Mouse (Mus musculus): Measurements from ENCODE around the gene Crebzf.

Gene Crebzf

DNA sequence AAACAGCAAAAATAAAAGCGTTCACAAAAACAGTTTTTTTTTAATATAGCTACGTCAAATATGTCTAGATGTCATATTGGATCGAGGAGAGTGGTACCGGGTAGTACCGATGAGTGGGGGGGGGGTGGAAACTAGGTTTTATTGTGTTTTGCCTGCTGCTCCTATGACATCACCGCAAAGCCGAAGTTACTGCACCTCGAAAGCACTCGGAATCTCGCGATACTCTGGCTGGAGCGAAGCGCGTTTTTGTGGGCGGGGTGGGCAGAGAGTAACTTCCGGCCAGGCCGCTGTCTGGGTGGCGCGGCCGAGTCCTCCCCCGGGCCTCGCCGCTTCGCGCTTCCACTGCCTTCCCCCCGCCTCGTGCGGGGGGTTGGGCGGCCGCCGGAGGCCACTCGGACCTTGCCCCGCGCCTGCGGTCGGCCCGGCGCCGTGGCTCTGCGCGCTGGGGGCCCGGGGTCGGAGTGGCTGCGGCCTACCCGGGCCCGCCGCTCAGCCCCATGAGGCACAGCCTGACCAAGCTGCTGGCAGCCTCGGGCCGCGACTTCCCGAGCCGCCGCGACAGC lies at the start of gene Crebzf:
TSS of gene Crebzf (plus strand) at position 212 of the 563 bp plus-strand sequence.
- DNase-seq = peak; percentile 97

DNA sequence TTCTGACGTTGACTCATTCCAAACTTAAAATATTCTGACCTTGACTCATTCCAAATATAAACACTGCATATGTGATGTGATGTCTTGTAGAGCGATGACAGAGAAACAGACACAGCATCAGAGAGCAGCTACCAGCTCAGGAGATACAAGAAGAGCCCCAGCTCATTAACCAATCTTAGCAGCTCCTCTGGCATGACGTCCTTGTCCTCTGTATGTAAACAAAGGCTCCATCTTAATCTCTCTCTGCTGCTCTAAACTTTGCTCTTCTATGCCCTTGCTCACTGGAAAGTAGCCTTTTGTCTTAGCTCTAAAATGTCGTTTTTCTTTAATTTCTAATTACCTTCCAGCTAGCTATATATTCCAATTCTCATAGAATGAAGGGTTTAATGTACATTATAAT lies 47.5 kb upstream of the Crebzf start:
- DNase-seq = no peak

DNA sequence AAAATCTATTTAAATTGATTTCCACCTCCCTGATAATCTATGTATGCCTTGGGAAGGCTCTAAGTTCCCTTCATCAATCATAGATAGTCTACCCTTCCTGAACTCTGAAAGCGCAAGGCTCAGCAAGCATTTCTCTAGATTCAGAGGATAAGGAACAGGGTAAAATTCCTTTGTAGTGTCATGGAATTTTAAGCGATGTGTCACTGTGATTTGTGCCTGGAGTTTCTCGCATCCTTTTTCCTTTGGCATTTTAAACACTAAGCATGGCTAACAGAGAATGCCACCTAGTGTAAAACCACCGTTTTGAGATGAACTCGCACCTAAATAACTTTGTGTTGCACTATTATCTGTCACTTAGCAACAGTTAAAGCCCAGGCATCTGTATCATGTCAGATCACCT lies 46.6 kb upstream of the Crebzf start:
- DNase-seq = no peak

DNA sequence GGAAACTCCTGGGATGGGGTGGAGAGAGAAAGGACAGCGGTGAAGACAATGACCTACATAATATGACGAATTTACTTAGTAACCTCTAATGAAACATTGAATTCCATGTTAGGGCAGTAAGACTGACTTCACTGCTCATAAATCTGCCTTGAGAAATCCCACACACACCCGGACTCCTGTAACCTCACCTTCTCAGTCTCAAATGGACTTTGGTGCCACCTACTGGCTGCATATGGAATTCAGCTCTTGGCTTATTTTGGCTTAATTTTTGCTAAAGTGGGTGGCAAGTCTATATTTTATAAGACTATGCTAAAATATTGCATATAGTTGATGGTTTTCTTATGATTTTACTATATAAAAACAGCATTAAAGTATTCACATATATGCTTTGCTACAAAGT lies 32.6 kb upstream of the Crebzf start:
- DNase-seq = peak; percentile 46

DNA sequence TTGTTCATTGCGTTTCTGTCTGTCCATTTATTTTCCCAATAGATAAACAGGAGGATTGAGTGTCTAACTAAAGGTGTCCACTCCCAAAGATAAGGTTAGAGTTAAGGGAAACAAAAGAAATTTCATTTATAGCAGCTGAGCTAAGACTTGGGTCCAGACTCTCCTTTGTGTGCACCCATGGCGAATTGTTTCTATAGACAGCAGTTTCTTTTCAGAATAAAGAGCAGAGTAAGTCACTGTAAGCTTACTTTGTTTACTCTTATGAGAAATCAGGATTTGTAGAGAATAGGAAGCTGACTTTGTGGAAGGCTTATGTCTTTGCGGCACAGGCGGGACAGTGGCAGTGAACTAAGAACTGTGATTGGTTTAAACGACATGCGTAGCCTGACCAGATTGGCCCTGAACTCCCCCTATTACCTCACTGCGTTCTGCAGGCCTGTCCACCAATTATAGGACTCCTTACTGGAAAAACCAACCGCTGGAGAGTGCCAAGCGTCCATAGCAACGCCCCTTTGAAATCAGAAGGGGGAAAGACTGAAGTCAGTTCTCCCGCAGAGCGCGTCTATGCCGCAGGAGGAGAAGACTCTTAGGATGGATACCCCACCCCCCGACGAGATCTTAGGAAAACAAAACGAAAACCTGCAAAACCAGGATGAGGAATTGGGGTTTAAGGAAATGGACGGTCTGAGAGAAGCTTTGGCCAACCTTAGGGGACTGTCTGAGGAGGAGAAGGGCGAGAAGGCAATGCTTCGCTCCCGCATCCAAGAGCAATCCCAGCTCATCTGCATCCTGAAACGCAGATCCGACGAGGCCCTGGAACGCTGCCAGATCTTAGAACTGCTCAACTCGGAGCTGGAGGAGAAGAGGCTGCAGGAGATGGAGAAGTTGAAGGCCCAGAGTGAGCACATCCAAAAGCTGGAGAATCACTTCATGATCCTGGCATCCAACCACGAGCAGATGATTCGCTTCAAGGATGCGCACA lies 16.2 kb upstream of the Crebzf start, which contains the start of gene Ccdc89:
TSS of gene Ccdc89 (plus strand) at position 558 of the 982 bp plus-strand sequence.
- peak; percentile 90 for DNase-seq

DNA sequence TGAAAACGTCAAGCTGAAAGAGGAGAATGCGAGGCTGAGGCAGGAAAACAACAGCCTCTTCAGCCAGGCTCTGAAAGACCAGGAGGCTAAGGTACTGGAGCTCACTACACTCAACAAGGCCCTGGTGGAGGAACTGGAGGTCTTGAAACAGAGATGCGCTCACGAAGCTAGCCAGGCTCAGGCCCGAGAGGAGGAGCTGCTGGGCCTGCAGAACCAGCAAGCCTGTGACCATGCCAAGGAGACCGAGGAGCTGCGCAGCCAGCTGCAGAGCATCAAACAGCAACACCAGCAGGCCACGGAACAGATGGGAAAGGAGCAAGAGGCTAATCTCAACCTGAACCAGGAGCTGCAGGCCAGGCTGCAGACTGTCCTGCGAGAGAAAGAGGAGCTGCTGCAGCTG lies 15.5 kb upstream of the Crebzf start:
- DNase-seq = peak; percentile 48

DNA sequence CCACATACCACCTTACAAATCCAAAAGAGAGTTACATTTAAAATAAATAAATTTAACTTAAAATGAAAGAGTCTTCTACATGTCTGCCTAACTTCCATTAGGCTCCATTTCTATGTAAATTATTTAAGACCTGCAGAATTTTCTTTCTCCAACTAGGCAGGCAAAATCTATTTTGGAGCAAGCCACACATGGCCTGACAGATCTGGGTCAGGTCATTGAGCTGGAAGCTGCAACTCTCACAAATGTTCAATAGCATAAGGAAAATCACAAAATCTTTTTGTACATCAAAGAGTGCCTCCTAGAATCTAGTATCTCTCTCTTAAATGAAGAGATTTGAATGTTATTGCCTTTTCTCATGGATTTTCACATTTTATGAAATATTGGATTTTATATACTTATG lies 10.3 kb upstream of the Crebzf start:
- peak; percentile 44 for DNase-seq

DNA sequence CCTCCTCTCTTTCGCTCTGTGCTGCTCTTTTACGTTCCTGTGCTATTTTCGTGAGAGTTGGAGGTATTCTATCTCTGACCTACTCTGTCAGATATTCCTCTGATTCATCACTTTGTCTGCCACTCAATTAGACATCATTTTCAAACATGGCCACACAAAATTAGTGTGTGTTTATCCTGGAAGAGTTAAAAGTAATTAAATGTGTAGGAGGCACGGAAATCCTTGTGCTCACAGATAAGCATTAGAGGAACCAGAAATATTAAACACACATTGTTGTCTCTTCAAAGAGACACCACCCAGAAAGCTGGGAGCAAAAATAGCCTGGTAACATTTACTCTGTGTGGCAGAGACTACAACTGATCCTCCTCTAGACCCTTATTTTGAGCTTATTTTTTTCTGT lies 2.5 kb upstream of the Crebzf start:
- no peak for DNase-seq

DNA sequence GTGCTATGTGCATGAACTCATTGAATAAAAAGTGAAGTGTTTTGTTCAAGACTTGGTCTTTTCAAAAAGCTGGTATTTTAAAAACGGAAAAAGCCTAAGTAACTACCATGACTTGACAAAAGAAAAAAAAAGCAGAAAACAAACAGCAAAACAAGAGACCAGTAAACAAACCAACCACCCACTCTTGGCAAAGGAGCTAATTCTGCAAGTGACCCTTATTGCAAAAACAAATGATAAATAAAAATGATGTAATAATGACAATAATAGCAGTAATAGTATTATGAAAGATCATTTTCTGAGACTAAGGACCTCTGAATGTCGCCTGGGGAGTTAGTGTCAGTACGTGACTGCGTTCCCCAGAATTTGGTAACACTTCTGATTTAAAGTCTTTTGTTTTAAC lies 459 bp upstream of the Crebzf start:
- DNase-seq = peak; percentile 42

DNA sequence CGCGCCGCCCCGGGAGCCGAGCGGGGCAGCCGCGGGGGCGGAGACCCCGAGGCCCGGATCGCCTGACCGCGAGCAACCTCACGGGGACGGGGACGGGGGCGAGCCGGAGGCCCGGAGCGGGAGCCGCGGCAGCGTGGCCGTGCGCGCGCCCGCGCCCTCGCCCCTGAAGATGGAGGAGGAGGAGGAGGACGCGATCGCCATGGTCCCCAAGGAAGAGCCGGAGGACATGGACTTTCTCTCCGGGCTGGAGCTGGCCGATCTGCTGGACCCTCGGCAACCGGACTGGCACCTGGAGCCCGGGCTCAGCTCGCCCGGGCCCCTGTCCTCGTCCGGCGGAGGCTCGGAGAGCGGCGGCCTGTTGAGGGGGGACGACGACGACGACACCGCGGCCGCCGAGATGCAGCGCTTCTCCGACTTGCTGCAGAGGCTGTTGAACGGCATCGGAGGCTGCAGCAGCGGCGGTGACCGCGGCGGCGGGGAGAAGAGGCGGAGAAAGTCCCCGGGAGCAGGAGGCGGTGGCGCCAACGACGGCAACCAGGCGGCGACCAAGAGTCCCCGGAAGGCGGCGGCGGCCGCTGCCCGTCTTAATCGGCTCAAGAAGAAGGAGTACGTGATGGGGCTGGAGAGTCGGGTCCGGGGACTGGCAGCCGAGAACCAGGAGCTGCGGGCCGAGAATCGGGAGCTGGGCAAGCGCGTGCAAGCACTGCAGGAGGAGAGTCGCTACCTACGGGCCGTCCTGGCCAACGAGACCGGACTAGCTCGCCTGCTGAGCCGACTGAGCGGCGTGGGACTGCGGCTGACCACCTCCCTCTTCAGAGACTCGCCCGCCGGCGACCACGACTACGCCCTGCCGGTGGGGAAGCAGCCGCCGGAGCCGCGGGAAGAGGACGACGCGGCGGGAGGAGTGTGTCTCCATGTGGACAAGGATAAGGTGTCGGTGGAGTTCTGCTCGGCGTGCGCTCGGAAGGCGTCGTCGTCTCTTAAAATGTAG lies 867 bp downstream of the Crebzf start:
- peak; percentile 84 for DNase-seq

DNA sequence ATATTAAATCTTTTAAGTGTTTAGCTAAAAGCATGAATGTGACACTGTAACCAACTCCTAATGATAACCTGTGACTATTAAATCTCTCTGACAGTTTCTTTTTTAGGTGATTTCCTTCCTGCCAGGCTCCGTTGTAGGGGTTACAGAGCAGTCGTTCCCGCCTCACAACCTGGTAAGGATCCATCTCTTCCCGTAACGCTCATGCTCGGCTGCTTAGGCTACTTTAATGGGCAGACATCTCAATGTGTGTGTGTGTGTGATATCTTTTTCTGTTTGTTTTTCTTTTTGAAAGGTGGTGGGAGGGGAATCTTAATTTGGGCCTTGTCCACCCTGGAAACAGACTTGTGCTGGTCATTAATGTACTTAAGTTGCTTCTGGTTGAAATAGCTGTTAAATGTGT lies 1.7 kb downstream of the Crebzf start:
- no peak for DNase-seq

DNA sequence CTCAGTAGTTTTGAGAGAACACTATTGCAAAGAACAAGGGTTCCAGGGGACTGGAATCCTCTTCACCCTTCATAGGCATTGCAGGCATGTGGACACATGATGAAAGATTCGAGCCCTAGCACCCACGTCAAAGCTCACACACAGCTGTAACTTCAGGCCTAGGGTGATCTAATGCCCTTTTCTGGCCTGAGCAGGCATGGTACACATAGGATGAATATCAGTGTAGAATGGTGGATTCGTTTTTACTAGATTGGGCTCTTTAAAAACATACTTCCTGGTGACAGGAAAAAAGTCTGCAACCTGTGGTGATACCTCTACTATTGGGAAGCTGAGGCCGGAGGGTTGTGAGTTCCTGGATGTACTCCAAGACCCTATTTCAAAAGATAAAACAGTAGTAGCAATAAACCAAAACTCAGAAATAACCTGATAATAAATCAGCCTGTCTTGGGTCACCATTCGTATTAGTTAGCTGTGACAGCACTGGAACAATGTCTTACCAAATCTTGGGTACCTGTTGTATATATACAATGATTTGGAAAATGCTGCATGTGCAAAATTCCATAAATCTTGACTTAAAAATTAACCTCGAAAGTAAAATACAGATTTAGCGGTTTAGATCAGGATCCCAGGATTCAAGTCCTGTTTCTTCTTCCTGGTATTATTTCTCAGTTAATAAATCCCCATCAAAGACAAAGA lies 13.8 kb downstream of the Crebzf start:
- no peak for DNase-seq

DNA sequence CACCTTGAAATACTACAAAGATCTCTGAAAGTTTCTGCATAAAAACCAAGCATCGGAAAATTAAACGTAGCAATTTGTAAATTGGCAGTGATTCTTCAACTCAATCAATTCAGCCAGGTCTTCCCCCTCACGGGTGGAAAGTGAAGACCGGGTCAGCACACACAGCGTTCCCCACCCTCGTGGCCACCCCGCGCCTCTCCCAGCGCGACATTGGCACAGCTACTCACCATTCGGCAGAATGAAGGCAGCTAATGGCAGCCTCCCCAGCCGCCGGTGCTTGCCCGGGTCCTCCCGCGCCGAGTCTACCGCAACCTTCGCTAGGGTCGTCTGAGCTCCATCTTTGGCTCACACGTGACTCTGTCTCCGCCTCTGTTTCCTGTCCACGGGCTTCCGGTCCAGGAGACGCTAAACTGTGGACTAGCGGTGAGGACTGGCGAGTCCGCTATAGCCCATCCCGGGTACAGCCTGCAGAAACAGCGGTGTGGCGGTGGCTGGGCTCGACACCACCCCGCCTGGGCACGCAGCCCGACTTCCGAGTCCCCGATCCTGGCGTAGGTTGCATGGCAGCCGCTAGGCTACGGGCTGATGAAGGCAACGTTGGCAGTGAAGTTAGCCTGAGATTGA lies 14.4 kb downstream of the Crebzf start, which contains the start of gene Tmem126a:
TSS of gene Tmem126a (minus strand) at position 385 of the 624 bp plus-strand sequence.
- DNase-seq = peak; percentile 88

DNA sequence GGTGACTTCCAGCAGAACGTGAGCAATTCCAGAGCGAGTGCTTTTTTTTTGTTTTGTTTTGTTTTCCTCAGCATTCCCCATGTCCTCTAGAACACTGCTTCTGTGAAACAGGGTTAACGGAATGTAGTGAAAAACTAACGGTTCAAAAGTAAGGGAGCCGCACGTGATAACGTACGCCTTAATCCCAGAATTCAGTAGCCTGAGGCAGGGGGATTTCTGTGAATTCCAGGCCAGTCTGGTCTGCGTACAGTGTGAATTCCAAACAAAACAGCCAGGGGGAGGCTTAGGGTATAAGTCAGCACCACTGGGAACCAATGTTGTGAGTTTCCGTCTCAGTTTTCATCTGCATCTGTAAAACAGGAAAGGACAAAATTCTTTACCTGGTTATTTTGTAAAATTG lies 15.0 kb downstream of the Crebzf start:
- DNase-seq = no peak

DNA sequence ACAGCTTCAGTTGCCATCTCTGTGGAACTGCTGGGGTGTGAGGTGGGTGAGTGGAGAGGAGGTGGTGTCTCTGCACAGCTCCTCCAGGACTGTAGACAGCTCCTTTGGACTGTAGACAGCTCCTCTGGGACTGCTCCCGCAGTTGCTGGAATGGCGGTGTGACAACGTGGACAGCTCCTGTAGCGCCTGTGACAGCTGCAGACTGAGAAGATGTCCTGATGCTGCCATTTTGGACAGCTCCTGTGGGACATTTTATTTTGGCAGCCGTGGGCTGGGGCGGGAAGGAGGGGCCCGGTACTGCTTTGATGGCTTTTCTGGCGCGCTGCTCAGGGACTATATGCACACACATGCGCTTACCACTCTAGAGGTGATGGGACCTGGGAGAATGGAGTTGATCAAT lies 17.8 kb downstream of the Crebzf start:
- peak; percentile 20 for DNase-seq

DNA sequence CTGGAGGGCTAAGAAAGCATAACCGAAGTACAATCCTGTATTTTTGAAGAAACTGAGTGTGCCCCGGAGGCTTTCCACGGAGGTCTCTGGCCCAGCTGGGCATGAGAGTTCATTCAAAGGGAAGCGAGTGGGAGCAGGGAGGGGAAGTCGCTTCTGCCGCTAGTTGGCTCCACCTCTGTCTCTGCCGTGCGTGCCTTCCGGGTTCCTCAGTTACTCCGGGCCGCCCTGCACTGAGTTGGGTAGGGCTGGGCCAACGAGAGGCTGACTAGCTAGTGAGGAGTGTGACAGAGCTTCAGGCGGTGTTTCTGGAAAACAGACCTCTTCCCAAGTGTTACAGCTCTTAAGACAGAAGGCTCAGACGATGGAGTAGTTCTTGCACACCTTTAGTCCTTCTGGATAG lies 18.4 kb downstream of the Crebzf start:
- DNase-seq = peak; percentile 27

- no peak for DNase-seq
These were observed 18.9 kb downstream of the Crebzf start for GRCm38 (mm10) chr7:90461441-90461840.

DNA sequence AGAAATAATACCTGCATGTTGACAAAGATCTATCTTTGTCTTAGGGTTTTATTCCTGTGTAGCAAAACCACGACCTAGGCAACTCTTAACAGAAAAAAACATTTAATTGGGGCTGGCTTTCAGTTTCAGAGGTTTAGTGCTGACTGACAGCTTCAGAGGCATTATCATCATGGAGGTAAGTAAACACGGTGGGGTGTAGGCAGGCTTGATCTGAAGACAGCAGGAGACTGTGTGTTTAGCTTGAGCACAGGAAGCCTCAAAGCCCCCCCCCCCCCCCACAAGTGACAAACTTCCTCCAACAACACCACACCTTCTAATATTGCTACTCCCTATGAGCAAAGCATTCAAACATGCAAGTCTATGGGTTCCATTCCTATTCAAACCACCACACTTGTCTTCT lies 31.0 kb downstream of the Crebzf start:
- DNase-seq = no peak

- peak; percentile 100 for DNase-seq
These were observed 33.3 kb downstream of the Crebzf start, which contains the start of gene Tmem126b for GRCm38 (mm10) chr7:90475793-90476312. Tmem126b (minus strand) TSS chr7:90476001.

DNA sequence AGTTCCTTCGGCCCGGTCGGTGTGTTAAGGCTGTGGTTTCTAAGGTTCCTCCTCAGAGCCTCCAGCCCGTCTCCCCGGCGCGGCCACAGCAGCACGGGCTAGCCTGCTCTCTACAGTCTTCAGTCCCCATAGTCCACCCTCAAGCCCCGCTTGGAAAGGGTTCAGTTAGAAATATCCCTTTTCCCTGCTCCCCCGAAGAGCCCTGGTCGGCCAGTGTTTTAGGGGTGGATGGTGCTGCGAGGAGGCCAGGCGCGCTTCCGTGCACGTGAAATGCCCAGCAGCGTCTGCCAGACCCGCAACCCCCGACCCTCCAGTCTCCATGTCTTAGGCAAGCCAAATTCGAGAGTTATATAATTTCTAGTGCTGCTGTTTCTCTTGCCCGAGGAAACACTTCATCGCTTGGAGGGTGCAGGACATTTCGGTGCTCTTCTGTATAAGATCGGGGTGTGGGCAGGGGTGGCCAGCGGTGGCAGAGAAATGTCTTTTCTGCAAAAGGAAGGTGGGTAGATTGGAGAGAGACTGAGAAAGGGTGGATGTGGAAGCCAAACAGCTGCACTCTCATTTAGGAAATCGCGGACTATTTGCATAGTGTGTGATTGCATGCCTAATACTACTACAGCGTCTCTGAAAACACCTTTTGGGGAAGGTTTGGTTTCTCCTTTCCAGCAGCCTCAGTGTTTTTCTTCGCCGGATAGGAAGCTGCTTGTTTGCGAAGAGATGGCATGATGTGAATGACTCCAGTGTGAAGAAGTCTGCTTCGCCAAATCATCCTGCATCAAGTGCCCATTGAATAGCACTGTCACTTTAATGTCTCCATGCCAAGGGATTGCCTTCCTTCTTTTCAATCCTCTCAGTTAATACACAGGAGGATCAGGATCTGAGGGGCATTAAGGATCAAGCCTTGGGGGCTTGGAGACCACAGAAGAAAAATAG lies 34.0 kb downstream of the Crebzf start, which contains the start of gene Dlg2:
TSS of gene Dlg2 (plus strand) at position 360 of the 933 bp plus-strand sequence.
- peak; percentile 57 for DNase-seq
